Mouse (Mus musculus): ENCODE data around the gene Dmbt1.
A peak's percentile ranks its signal among the peaks of the same experiment; 100 is the strongest.
"Not testable (repeated sequence)": the region's sequence is repeated elsewhere in the genome, so short reads cannot be mapped to it uniquely, and the experiment has no call there.

The Dmbt1 gene

DNA sequence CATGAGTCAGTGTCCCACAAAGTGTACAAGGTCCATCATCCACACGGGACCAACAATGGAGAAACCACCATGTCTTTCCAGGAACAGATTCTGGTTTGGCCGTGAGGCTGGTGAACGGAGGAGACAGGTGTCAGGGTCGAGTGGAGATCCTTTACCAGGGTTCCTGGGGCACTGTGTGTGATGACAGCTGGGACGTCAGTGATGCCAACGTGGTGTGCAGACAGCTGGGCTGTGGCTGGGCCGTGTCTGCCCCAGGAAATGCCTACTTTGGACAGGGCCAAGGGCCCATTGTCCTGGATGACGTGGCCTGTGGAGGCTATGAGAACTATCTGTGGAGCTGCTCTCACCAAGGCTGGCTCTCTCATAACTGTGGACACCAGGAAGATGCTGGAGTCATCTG, 18.0 kb downstream of the Dmbt1 start:
- DNase-seq (ENCODE audit: low read depth, low spot score), result not testable (repeated sequence)

DNA sequence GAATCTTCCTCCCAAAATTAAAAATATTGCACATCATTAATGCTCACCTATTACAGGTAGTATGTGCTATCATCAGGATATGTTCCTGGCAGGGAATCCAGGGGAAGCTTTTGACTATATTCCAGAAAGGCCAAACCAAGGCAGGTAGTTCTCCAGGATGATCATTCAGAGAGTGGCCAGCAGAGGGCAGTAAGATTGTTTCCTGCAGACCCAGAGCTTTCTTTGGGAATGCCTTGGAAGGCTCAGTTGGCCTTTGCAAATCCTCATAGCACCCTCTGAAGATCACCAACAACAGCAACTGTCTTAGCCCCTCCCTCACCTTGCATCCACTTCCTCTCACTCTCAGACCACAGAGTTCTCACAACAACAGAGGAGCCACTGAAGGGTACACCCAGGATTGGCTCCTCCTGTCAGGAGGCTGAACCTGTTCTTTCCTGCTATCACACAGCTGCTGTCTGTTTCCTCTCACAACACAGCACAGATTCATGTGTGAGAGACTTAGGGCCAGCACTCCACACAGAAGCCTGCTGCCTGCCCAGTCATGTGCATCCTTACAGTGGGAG, 23.0 kb downstream of the Dmbt1 start:
- DNase-seq (ENCODE audit: low read depth, low spot score), result no peak

DNA sequence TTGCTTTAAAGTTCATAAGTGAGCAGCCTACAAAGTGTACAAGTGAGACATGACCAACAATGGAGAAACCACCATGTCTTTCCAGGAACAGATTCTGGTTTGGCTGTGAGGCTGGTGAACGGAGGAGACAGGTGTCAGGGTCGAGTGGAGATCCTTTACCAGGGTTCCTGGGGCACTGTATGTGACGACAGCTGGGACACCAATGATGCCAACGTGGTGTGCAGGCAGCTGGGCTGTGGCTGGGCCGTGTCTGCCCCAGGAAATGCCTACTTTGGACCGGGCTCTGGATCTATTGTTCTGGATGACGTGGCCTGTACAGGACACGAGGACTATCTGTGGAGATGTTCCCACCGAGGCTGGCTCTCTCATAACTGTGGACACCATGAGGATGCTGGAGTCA, 26.1 kb downstream of the Dmbt1 start:
- not testable (repeated sequence) for DNase-seq (ENCODE audit: low read depth, low spot score)

DNA sequence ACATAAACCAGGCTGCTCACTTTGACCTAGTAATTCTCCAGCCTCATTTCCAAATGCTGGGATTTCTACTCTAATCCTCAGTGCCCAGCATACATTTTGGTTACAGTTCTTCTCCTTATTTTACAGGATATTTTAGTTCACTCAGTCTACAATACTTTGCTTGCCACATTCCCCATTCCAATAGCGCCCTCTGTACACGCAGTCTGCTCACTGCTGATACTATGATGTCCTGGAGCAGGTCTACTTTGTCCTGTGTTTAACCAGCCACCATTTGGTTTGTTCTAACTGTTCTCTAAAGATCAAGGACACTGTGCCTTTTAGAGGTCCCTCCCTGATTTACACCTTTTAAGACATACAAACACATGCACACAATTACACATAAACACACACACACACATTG, 28.0 kb downstream of the Dmbt1 start:
- DNase-seq (ENCODE audit: low read depth, low spot score), result not testable (repeated sequence)

DNA sequence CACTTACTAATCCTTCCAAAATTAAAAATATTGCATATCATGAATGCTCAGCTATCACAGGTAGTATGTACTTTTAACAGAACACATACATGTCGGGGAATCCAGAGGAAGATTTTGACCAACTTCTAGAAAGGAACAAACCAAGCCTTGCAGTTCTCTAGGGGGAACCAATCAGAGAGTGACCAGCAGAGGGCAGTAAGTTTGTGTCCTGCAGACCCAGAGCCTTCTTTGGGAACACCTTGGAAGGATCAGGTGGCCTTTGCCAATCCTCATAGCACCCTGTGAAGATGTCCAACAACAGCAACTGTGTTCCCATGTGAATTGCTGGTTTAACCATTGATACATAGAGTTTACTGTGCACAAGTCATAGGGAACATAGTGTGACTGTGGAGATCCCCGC, 30.7 kb downstream of the Dmbt1 start:
- no peak for DNase-seq (ENCODE audit: low read depth, low spot score)

DNA sequence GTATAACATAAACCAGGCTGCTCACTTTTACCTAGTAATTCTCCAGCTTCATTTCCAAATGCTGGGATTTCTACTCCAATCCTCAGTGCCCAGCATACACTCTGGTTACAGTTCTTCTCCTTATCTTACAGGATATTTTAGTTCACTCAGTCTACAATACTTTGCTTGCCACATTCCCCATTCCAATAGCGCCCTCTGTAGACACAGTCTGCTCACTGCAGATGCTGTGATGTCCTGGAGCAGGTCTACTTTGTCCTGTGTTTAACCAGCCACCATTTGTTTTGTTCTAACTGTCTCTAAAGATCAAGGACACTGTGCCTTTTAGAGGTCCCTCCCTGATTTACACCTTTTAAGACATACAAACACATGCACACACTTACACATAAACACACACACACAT, 36.3 kb downstream of the Dmbt1 start:
- DNase-seq (ENCODE audit: low read depth, low spot score), result not testable (repeated sequence)

DNA sequence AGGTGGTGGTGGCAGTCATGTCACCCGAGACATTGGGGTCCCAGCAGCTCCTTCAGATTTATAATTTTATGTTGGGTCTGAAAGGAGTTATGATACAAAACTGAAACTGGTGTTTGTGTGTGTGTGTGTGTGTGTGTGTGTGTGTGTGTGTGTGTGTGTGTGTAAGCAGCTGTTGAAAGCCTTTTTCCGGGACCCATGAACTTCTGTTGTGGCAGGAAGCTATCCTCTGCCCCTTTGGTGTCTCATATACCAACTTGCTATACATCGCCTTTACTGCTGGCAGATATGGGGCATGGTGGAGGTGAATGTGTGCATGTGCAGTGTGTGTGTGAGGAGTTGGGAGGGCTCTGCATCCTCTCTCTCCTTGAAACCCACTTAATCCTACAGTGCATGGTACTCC, 41.6 kb downstream of the Dmbt1 start:
- not testable (repeated sequence) for DNase-seq (ENCODE audit: low read depth, low spot score)

DNA sequence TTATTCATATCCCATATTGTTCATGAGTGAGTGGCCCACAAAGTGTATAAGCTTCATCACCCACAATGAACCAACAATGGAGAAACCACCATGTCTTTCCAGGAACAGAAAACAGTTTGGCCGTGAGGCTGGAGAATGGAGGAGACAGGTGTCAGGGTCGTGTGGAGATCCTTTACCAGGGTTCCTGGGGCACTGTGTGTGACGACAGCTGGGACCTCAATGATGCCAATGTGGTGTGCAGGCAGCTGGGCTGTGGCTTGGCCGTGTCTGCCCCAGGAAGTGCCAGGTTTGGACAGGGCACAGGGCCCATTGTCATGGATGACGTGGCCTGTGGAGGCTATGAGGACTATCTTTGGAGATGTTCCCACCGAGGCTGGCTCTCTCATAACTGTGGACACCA, 42.2 kb downstream of the Dmbt1 start:
- not testable (repeated sequence) for DNase-seq (ENCODE audit: low read depth, low spot score)

DNA sequence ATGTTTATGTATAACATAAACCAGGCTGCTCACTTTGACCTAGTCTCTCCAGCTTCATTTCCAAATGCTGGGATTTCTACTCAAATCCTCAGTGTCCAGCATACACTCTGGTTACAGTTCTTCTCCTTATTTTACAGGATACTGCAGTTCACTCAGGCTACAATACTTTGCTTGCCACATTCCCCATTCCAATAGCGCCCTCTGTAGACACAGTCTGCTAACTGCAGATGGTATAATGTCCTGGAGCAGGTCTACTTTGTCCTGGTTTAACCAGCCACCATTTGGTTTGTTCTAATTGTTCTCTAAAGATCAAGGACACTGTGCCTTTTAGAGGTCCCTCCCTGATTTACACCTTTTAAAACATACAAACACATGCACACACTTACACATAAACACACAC, 44.1 kb downstream of the Dmbt1 start:
- no peak for DNase-seq (ENCODE audit: low read depth, low spot score)

DNA sequence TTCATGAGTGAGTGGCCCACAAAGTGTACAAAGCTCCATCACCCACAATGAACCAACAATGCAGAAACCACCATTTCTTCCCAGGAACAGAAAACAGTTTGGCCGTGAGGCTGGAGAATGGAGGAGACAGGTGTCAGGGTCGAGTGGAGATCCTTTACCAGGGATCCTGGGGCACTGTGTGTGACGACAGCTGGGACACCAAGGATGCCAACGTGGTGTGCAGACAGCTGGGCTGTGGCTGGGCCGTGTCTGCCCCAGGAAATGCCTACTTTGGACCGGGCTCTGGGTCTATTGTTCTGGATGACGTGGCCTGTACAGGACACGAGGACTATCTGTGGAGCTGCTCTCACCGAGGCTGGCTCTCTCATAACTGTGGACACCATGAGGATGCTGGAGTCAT, 50.5 kb downstream of the Dmbt1 start:
- DNase-seq (ENCODE audit: low read depth, low spot score), result not testable (repeated sequence)

DNA sequence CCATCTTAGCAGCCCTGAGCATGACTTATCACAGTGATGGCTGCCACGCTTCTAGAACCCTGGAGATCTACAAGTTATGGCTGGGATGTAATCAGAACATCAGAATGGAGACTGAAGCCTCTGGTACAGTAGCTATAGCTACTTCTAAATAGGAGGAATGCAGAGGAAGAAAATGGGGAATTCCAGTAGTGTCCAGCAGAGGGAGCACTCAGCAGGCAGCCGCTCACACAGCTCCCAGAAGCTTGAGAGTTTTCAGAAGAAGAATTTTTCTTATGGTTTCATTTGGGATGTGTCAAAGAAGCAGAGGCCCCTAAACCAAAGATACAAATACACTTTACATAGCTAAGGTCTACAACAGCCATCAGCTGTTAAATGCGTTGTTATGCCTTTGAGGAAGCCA, 80.6 kb downstream of the Dmbt1 start:
- peak; percentile 43 for DNase-seq (ENCODE audit: low read depth, low spot score)

DNA sequence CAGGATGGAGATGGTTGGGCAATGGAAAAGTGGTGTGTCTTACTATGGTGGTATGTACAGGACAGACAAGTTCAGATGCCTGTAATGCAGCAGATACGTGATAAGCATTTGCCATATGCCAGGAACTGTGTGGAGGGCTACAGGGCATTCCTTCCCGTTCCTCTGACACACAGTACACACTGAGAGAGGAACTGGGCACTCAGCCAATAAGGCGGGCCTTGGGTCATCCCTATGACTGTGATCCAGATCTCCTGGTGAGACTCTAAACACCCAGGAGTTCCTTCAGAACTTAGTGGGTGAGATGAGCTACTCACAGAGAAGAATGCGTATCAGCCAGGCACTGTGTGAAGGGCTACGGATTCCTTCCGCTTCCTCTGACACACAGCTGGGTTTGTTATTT, 81.8 kb downstream of the Dmbt1 start:
- no peak for DNase-seq (ENCODE audit: low read depth, low spot score)

DNA sequence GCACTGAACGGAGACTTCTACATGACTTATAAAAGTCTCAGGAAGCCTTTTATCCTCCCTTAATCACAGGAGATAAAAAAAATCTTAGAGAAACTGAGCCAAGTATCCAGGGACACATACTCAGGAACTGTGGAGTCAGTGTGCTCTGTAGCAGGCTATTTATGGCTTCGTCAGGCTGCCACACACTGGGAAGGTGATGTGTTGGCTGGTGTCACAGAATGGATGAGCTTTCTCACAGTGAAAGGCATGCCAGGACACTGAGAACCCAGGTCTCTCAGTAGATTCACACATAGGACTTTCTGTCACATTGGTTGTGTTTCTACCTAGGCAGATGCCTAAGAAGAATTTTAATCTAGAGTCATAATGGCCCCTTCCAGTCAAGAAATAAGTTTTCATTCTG, 82.6 kb downstream of the Dmbt1 start:
- peak; percentile 23 for DNase-seq (ENCODE audit: low read depth, low spot score)

DNA sequence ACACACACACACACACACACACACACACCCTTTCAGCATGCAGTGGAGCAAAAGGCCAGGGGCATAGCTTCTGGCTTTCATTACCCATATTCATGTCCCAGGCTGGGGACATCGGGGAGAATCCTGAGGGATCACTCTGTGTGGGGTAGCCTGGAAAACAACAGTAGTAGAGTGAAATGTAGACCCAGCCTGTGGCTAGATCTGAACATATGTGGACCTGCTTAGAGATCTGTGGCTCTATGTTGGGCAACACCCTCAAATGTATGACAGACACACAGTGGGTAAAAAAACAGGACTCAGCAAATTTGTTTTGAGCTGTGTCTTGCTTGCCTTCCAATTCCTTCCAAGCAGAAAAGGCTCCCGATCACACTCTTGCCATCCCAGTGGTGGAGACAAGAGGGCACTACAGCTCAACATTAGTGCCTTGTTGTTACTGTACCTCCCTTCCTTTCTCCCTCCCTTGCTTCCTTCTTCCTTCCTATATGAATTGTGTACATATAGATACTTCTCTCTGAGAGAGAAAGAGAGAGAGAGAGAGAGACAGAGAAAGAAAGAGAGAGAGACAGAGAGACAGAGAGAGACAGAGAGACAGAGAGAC, 90.5 kb downstream of the Dmbt1 start:
- DNase-seq (ENCODE audit: low read depth, low spot score), result no peak

DNA sequence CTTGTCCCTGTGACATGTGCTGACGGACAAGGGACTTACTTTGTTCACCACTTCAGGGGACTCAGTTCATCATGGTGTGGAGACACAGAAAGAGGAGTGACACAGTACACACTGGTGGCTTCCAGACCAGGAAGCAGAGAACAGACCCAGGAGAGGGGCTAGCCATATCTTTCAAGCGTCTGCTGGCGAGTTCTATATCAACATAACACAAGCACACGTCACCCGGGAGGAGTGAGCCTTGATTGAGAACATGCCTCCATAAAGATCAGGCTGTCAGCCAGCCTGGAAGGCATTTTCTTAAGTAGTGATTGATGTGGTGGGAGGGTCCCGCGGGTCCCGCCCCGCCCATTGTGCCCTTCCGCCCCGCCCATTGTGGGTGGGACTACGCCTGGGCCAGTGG, 98.2 kb downstream of the Dmbt1 start:
- no peak for DNase-seq (ENCODE audit: low read depth, low spot score)

DNA sequence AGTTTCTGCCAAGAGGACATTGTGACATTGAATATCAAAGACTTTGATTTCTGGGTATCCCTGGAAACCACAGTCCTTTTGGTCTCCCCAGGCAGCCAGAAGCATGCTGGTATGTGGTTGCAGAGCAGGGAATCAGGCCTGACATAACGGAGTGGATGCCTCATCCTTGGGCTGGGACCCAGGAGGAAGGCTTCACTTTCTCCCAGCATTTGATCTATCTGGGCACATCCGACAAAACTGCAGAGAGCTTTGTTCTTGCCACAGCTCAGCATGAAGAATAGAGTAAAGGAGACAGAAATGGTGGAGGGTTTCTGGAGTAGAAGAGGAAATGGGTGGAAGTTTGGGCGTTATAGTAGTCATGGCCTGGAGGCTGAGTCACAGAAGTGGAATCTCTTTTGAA, 101.3 kb downstream of the Dmbt1 start:
- no peak for DNase-seq (ENCODE audit: low read depth, low spot score)

DNA sequence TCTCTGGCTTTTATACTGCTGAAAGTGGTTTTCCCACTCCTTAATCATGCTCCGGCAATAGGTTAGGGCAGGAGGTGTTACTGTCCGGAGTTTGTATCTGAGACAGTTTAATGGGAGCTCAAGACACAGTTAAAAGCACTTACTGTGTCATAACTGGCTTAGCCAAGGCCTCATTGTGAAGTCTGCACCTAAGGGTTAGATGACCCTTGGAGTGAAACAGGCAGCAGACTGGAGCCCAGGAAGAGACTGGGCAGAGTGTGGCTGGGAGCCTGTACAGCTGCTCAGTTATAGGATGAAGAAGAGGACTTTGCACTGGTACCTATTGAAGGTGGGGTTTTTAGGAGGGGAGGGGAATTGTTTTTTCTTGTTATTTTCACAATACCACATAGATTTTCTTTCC, 114.4 kb downstream of the Dmbt1 start, which contains the start of gene 4933402N03Rik:
TSS of gene 4933402N03Rik (minus strand) at position 101 of the 400 bp plus-strand sequence.
- DNase-seq (ENCODE audit: low read depth, low spot score), result no peak

DNA sequence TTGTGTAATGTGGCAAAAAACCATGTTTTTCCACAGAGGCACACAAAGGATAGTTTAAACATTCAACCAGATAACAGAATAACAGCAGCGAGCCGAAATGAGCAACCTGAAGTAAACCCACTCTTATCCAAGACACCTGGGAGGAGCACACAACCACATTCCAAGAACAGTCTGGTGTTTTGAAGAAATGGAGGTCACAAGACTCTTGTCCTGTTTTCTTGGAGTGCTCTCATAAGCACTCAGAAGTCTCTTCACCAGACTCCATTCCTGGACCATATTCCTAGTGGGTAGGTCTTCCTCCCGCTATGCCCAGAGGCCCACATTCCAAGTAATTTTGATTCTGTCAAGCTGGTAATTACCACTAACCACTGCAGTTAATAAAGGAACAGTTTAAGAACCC, 118.3 kb downstream of the Dmbt1 start:
- DNase-seq (ENCODE audit: low read depth, low spot score), result no peak

DNA sequence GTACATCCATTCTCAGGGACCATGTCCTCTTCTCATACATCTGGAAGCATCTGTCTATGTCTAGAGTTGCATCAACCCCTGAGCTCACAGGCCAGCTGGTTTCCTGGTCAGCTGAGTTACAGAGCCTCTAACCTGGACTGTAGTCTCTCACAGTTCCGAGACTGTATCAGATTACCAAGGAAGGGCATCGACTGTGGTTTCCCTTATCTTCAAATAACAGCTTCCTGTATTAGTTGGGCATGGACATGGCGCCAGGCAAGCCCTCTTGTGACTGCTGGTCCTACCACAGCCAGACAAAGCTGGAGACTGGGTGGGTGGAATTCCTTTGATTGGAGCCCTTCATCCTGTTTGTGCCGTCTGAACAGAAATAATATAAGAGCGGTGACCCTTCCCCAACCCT, 121.2 kb downstream of the Dmbt1 start:
- DNase-seq (ENCODE audit: low read depth, low spot score), result no peak

DNA sequence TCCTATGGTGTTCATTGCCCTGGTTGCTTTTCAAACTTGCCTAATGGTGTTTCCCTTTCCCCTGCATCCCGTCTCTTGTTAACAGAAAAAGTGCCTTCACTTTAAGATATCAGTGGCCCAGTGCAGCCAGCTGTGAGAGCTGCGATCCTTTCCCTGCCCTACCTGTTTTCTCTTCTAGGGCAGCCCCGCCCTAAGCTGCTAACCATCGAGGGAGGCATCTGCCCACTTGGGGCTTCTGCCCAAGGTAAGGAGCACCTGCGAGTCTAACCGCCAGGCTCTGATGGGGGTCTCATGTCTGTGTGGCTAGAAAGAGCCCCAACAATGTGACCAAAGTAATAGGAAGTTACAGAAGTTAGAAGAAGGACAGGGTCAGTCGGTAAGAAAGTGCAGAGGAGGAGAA, 130.4 kb downstream of the Dmbt1 start:
- DNase-seq (ENCODE audit: low read depth, low spot score), result no peak

DNA sequence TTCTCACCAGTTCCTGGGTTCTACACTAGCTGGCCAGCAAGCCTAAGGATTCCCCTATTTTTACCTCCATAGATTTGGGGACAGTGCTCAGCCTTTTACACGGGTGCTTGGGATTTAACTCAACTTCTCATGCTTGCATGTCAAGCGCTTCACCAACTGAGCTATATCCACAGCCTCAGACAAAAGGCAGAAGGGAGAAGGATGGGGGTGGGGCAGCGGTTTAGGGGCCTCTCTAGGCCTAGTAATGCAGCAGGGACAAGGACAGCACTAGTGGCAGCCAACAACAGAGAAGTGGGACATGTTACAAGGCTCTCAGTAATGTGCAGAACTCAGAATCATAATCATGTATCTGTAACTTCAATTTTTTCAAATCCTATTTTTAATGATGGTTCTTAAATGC, 135.9 kb downstream of the Dmbt1 start:
- no peak for DNase-seq (ENCODE audit: low read depth, low spot score)

DNA sequence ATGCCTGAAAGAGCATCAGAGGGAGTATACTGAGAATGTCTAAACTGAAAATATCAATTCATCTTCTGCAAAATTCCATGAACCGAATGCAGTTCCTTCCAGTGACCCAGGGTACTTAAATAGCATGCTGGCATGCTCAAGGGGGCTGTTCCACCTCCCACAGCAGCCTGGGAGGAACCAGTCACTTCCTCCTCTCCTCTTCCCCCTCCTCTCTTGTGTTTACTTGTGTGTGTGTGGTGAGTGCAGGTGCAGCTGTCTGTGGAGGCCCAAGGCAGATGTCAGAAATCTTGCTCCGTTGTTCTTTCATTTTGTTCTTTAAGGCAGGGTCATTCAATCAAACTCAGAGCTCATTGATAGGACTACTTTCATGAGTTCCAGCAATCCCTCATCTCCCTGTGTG, 137.2 kb downstream of the Dmbt1 start:
- no peak for DNase-seq (ENCODE audit: low read depth, low spot score)

Data from telencephalon, adult 2 months (tissue).